Comparison of ENCODE assay signal across 10 mouse cellular contexts in genomic region chrX:152831003-152831550, GRCm38 (mm10). TPM values are rescaled to one million over a fixed set of nuclear protein-coding genes. Genes with fewer than 3 reads are reported as not detected.
"Had no signal": no experiment of that assay in that cellular context is flagged by ENCODE, and none has a peak within 500 bp of the region (broad histone marks: within the 10 kb centered on the region; RNA-seq: fewer than 3 reads in every experiment).

No protein-coding gene starts in this region.

RNA-seq across cellular contexts. Expression of gene Gpr143, which starts 49.4 kb away (rescaled TPM):
- total RNA-seq: forebrain, postnatal 0 days; gastrocnemius, adult 18-20 months; gastrocnemius, adult 2 months; gastrocnemius, adult 8-10 months; gastrocnemius, postnatal 10 days; gastrocnemius, postnatal 14 days; gastrocnemius, postnatal 25 days; gastrocnemius, postnatal 36 days; heart, adult 2 months; heart, adult 8-10 months had no signal
